Mouse (Mus musculus) lung, postnatal 0 days (tissue): ENCODE results near the gene Cdc42ep4. TPM values are rescaled to one million over a fixed set of nuclear protein-coding genes. Genes with fewer than 3 reads are reported as not detected.

ENCODE experiments used
- ATAC-seq: fragments of 200-750 bp; cut with Nextera tagmentation; 2 replicates; pipeline ENCODE4 v1.8.0; 2017; ENCODE audit warnings: moderate library complexity
- DNase-seq: peaks from one replicate; pipeline ENCODE4 v3.0.0-alpha.2; 2016; ENCODE audit warnings: low spot score
- H3K27ac ChIP-seq: fragments of 300-500 bp; sonication (generic); 2 replicates; pipeline ENCODE4 v1.5.1; 2014; ENCODE audit warnings: antibody characterized with exemption, mild to moderate bottlenecking, low read length, mixed read lengths
- H3K27me3 ChIP-seq: fragments of 300-500 bp; sonication (generic); replicated peaks from 2 replicates; pipeline ENCODE4 v1.6.1; 2014; ENCODE audit warnings: low read length, mixed read lengths; ENCODE audit not compliant: insufficient read depth
- H3K36me3 ChIP-seq: fragments of 300-500 bp; sonication (generic); 2 replicates; pipeline ENCODE4 v1.6.1; 2014; ENCODE audit warnings: low read length, mixed read lengths; ENCODE audit not compliant: insufficient read depth
- H3K4me1 ChIP-seq: fragments of 300-500 bp; sonication (generic); 2 replicates; pipeline ENCODE4 v1.6.1; 2014; ENCODE audit warnings: antibody characterized with exemption, low read depth, low read length, mixed read lengths; ENCODE audit not compliant: insufficient read depth
- H3K4me2 ChIP-seq: fragments of 300-500 bp; sonication (generic); replicated peaks from 2 replicates; pipeline ENCODE4 v1.6.1; 2014; ENCODE audit warnings: low read depth, mild to moderate bottlenecking, low read length, moderate library complexity, mixed read lengths
- H3K4me3 ChIP-seq: fragments of 300-500 bp; sonication (generic); 2 replicates; pipeline ENCODE4 v1.5.1; 2014; ENCODE audit warnings: low read depth, low read length
- H3K9ac ChIP-seq: fragments of 300-500 bp; sonication (generic); replicated peaks from 2 replicates; pipeline ENCODE4 v1.6.1; 2014; ENCODE audit warnings: low read depth, mild to moderate bottlenecking
- H3K9me3 ChIP-seq: fragments of 300-500 bp; sonication (generic); 2 replicates; pipeline ENCODE4 v1.6.1; 2016; ENCODE audit warnings: low read length, mixed read lengths
- CTCF ChIP-seq: IDR thresholded peaks from 2 replicates; pipeline ENCODE4 v1.5.1; 2016; ENCODE audit warnings: antibody characterized with exemption, mild to moderate bottlenecking
- EP300 ChIP-seq: IDR thresholded peaks from 2 replicates; pipeline ENCODE4 v1.6.1; 2016; ENCODE audit warnings: antibody characterized with exemption, mild to moderate bottlenecking, control low read depth
- WGBS: fragments of 180-500 bp; shearing (Covaris S2); extraction: QIAGEN DNeasy Blood & Tissue Kit; methylation state at CpG from one replicate; pipeline ENCODE4 v1.1.7; 2014; 5-methylcytosine and 5-hydroxymethylcytosine counted together
- polyA plus RNA-seq: library from polyadenylated mRNA; unstranded; fragments of >200 nt; fragmentation: Nextera tagmentation; extraction: Ambion mirVana; gene quantifications from 2 replicates; pipeline ENCODE4 v1.2.1, GENCODE M21; 2015

Gene Cdc42ep4
- polyA plus RNA-seq, 1 experiment from 2014 or later: 116 TPM

DNA sequence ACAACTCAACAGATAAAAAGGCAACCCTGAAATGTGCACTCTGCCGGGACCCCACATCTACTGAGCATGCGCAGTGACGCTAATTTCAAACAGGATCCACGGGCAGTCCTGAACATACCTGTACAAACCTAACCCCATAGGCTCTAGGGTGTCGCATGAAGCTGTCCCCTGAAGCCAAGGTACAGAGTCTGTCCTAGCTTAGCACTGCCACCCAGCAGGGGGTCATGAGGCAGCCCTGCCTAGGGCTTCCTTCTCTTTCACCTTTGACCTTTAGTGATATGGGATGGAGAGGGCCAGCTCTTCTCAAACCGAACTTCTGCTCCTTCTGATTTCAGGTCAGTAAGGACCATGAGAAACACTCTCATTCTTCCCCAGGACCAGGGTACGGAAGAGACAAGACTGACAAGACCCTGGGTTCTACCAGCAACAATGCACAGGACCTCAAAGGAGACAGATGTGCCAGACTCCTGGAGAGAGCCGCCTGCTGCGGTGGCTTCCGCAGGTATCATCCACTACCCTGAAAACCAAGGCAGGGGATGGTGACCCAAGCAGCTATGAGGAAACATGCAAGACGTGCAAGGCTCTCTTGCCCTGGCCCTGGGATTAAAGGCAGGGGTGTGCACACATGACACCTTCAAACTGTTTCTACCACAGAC, 3.8 kb downstream of the Cdc42ep4 start:
- Histone ChIP-seq H3K9ac (peak overlapping the region; percentile 99), H3K27ac (peak overlapping the region; percentile 100), H3K4me1 (peaks cover 24% of the 10 kb centered on the region), H3K4me3 (peak overlapping the region; percentile 94; the same call in 1 of the 2 replicates), H3K27me3 (no peaks in the 10 kb centered on the region), H3K36me3 (no peaks in the 10 kb centered on the region), H3K4me2 (peak overlapping the region; percentile 78), H3K9me3 (no peaks in the 10 kb centered on the region)
- ATAC-seq (no peak), DNase-seq (no peak)
- no peak for TF ChIP-seq CTCF
- TF ChIP-seq EP300: no peak
- 63% methylated on average over 11 of the region's 11 CpGs for whole genome bisulfite sequencing

- WGBS: 30% methylated on average over 16 of the region's 16 CpGs
- peak overlapping the region; percentile 94; the same call in 1 of the 2 replicates for H3K4me3 ChIP-seq
- H3K9me3 ChIP-seq: no peaks in the 10 kb centered on the region
- peak overlapping the region; percentile 100 for H3K27ac ChIP-seq
- TF ChIP-seq EP300 (peak; percentile 98), CTCF (no peak)
- no peaks in the 10 kb centered on the region for H3K27me3 ChIP-seq
- DNase-seq: peak; percentile 89
- peaks cover 21% of the 10 kb centered on the region for H3K4me1 ChIP-seq
- no peaks in the 10 kb centered on the region for H3K36me3 ChIP-seq
- peak overlapping the region; percentile 78 for H3K4me2 ChIP-seq
- ATAC-seq: peak; percentile 24
- no peak overlapping the region for H3K9ac ChIP-seq
Observed at GRCm38 (mm10) chr11:113747056-113747455, 4.6 kb downstream of the Cdc42ep4 start.

- no peak overlapping the region for H3K4me3 ChIP-seq
- no peak for DNase-seq
- TF ChIP-seq CTCF: no peak
- TF ChIP-seq EP300: no peak
- H3K27ac ChIP-seq: peak overlapping the region; percentile 27; the same call in 1 of the 2 replicates
- no peak overlapping the region for H3K9ac ChIP-seq
- H3K4me2 ChIP-seq: no peak overlapping the region
- ATAC-seq: no peak
- H3K27me3 ChIP-seq: no peaks in the 10 kb centered on the region
- H3K4me1 ChIP-seq: peaks cover 19% of the 10 kb centered on the region
- no peaks in the 10 kb centered on the region for H3K36me3 ChIP-seq
- H3K9me3 ChIP-seq: no peaks in the 10 kb centered on the region
- 47% methylated on average over 4 of the region's 4 CpGs for WGBS
Observed at GRCm38 (mm10) chr11:113745961-113746360, 5.7 kb downstream of the Cdc42ep4 start.

DNA sequence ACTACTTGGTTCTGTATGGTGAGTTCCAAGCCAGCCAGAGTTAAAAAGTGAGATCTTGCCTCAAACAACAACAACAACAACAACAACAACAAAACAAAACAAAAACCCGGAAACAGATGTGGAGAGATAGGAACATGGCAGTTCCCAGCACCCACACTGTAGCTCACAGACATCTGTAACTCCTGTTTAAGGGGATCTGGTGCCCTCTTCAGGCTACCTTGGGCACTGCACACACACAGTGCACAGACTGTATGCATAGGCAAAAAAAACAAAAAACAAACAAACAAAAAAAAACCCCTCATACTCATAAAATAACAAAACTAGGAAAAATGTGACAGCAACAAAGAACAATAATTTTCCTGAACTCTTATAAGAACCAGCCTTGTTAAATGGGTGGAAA, 8.7 kb downstream of the Cdc42ep4 start:
- Histone ChIP-seq H3K4me1 (peaks cover 25% of the 10 kb centered on the region), H3K4me3 (no peak overlapping the region), H3K4me2 (no peak overlapping the region), H3K9ac (no peak overlapping the region), H3K36me3 (no peaks in the 10 kb centered on the region), H3K9me3 (no peaks in the 10 kb centered on the region), H3K27me3 (no peaks in the 10 kb centered on the region), H3K27ac (no peak overlapping the region)
- no peak for ATAC-seq
- peak; percentile 53 for TF ChIP-seq CTCF
- TF ChIP-seq EP300: no peak
- DNase-seq: peak; percentile 5
- WGBS: 90% methylated on average over 1 of the region's 1 CpGs

- H3K4me1 ChIP-seq: peaks cover 39% of the 10 kb centered on the region
- no peaks in the 10 kb centered on the region for H3K27me3 ChIP-seq
- DNase-seq: peak; percentile 71
- H3K9ac ChIP-seq: no peak overlapping the region
- no peak overlapping the region for H3K4me3 ChIP-seq
- H3K4me2 ChIP-seq: no peak overlapping the region
- peak overlapping the region; percentile 83 for H3K27ac ChIP-seq
- no peak for TF ChIP-seq CTCF
- TF ChIP-seq EP300: peak; percentile 97
- peak; percentile 70 for ATAC-seq
- WGBS: 45% methylated on average over 7 of the region's 7 CpGs
- no peaks in the 10 kb centered on the region for H3K9me3 ChIP-seq
- no peaks in the 10 kb centered on the region for H3K36me3 ChIP-seq
Observed at GRCm38 (mm10) chr11:113740100-113740499, 11.6 kb downstream of the Cdc42ep4 start.

DNA sequence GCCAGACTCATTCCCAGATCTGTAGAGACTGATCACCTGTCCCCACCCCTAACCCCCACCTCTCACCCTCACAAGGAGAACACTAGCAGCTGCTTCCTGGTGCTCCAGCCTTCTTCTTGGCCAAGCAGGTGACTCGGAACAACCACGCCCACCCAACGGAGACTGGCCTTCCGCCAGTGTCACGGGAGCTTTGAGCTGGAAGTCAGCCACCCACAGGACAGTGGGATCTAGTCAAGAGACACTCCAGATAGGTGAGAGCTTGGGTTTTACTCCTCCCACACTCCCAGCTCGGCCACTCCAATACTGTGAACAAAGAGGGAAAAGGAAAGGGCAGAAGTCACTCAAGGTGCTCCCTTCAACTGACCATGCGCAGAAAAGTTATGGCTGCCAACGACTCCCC, 12.5 kb downstream of the Cdc42ep4 start:
- Histone ChIP-seq H3K4me2 (no peak overlapping the region), H3K9ac (no peak overlapping the region), H3K36me3 (no peaks in the 10 kb centered on the region), H3K4me3 (no peak overlapping the region), H3K27me3 (no peaks in the 10 kb centered on the region), H3K9me3 (no peaks in the 10 kb centered on the region), H3K4me1 (peaks cover 47% of the 10 kb centered on the region), H3K27ac (peak overlapping the region; percentile 83)
- WGBS: 37% methylated on average over 8 of the region's 8 CpGs
- ATAC-seq (peak; percentile 77), DNase-seq (peak; percentile 84)
- peak; percentile 52; the same call in 1 of the 2 replicates for TF ChIP-seq EP300
- no peak for TF ChIP-seq CTCF
